Mouse (Mus musculus) CH12.LX (cell line): ENCODE data around the gene Ube2z. TPM values are rescaled to one million over a fixed set of nuclear protein-coding genes. Genes with fewer than 3 reads are reported as not detected.

Experiments used
- DNase-seq: peaks from one replicate; pipeline ENCODE4 v3.0.0-alpha.2; 2013; ENCODE audit errors: extremely low read depth
- H3K27ac ChIP-seq: 2 replicates; pipeline ENCODE4 v1.5.1; 2012; ENCODE audit warnings: low read depth, mild to moderate bottlenecking, control low read depth, moderate library complexity; ENCODE audit not compliant: insufficient read depth
- H3K27me3 ChIP-seq: replicated peaks from 2 replicates; pipeline ENCODE3; 2012; ENCODE audit warnings: inconsistent platforms
- H3K36me3 ChIP-seq, 2 experiments: replicated peaks in 1 of 2; 2 replicates each; pipeline versions ENCODE3 to v1.6.1; 2012; ENCODE audit warnings: inconsistent platforms in 1 of 2, low read length in 1 of 2, mild to moderate bottlenecking in 1 of 2, mixed read lengths in 1 of 2, moderate library complexity in 1 of 2; ENCODE audit not compliant: control insufficient read depth in 1 of 2, insufficient read depth in 1 of 2
- H3K4me1 ChIP-seq, 2 experiments: 2 replicates each; pipeline ENCODE4 v1.6.1; 2012; ENCODE audit warnings: inconsistent platforms in 1 of 2, moderate library complexity in 1 of 2; ENCODE audit not compliant: insufficient read depth in 2 of 2, control insufficient read depth in 1 of 2
- H3K4me2 ChIP-seq: 2 replicates; pipeline ENCODE4 v1.6.1; 2012; ENCODE audit warnings: low read depth, mild to moderate bottlenecking, control low read depth; ENCODE audit not compliant: poor library complexity, insufficient read depth, severe bottlenecking
- H3K4me3 ChIP-seq, 3 experiments: fragments of 150-350 bp in 1 of 3; sonication (generic) in 1 of 3; replicated peaks in 1 of 3; 2 replicates each; pipeline versions ENCODE3 to v1.5.1; 2011 to 2012; ENCODE audit warnings: low read depth in 2 of 3, low read length in 2 of 3, mild to moderate bottlenecking in 2 of 3, moderate library complexity in 2 of 3, control low read depth in 1 of 3, improper control_type of control experiment in 1 of 3, inconsistent platforms in 1 of 3, mixed read lengths in 1 of 3; ENCODE audit not compliant: poor library complexity in 1 of 3
- H3K79me2 ChIP-seq: replicated peaks from 2 replicates; pipeline ENCODE4 v1.6.1; 2012; ENCODE audit warnings: mild to moderate bottlenecking, moderate library complexity; ENCODE audit not compliant: control insufficient read depth, poor library complexity, insufficient read depth, severe bottlenecking; ENCODE audit errors: extremely low read depth
- H3K9ac ChIP-seq: 2 replicates; pipeline ENCODE4 v1.6.1; 2012; ENCODE audit warnings: low read depth, mild to moderate bottlenecking, control low read depth, moderate library complexity; ENCODE audit not compliant: insufficient read depth
- H3K9me3 ChIP-seq: replicated peaks from 2 replicates; pipeline ENCODE3; 2012; ENCODE audit warnings: low read length, inconsistent platforms, mixed read lengths
- BHLHE40 ChIP-seq: IDR thresholded peaks from 2 replicates; pipeline ENCODE4 v1.6.1; 2011; ENCODE audit warnings: mild to moderate bottlenecking, low read depth, low read length, improper control_type of control experiment
- CHD1 ChIP-seq: IDR thresholded peaks from 2 replicates; pipeline ENCODE4 v1.6.1; 2012; ENCODE audit warnings: low read depth, low read length, improper control_type of control experiment, inconsistent platforms
- CHD2 ChIP-seq: IDR thresholded peaks from 2 replicates; pipeline ENCODE4 v1.6.1; 2011; ENCODE audit warnings: low read length, improper control_type of control experiment
- CTCF ChIP-seq, 2 experiments: IDR thresholded peaks in 1 of 2; conservative IDR thresholded peaks in 1 of 2; 2 replicates each; pipeline ENCODE4 v1.5.1; 2011 to 2012; ENCODE audit warnings: low read depth in 2 of 2, low read length in 2 of 2, improper control_type of control experiment in 1 of 2, inconsistent platforms in 1 of 2, mild to moderate bottlenecking in 1 of 2, moderate library complexity in 1 of 2
- ETS1 ChIP-seq: conservative IDR thresholded peaks from 2 replicates; pipeline ENCODE4 v1.6.1; 2012; ENCODE audit warnings: low read depth, mild to moderate bottlenecking, inconsistent platforms, low read length, improper control_type of control experiment, moderate library complexity
- IRF4 ChIP-seq: IDR thresholded peaks from 2 replicates; pipeline ENCODE4 v1.6.1; 2014; ENCODE audit warnings: low read depth, mild to moderate bottlenecking, inconsistent platforms, low read length, improper control_type of control experiment
- JUN ChIP-seq: IDR thresholded peaks from 2 replicates; pipeline ENCODE4 v1.6.1; 2011; ENCODE audit warnings: low read depth, mild to moderate bottlenecking, low read length, improper control_type of control experiment, moderate library complexity; ENCODE audit not compliant: insufficient read depth
- MAFK ChIP-seq: IDR thresholded peaks from 2 replicates; pipeline ENCODE4 v1.6.1; 2011; ENCODE audit warnings: low read length, improper control_type of control experiment; ENCODE audit not compliant: insufficient replicate concordance
- MAX ChIP-seq: IDR thresholded peaks from 2 replicates; pipeline ENCODE4 v1.6.1; 2011; ENCODE audit warnings: low read length, improper control_type of control experiment
- MXI1 ChIP-seq: IDR thresholded peaks from 2 replicates; pipeline ENCODE4 v1.6.1; 2011; ENCODE audit warnings: mild to moderate bottlenecking, low read depth, low read length, improper control_type of control experiment
- MYC ChIP-seq: IDR thresholded peaks from 2 replicates; pipeline ENCODE4 v1.6.1; 2011; ENCODE audit warnings: low read depth, mild to moderate bottlenecking, improper control_type of control experiment, low read length
- NELFE ChIP-seq: IDR thresholded peaks from 2 replicates; pipeline ENCODE4 v1.6.1; 2011; ENCODE audit warnings: low read depth, low read length, improper control_type of control experiment
- PAX5 ChIP-seq: IDR thresholded peaks from 2 replicates; pipeline ENCODE4 v1.6.1; 2012; ENCODE audit warnings: low read length, inconsistent platforms, mixed read lengths
- POLR2A ChIP-seq: IDR thresholded peaks from 2 replicates; pipeline ENCODE4 v1.6.1; 2011; ENCODE audit warnings: low read depth, mild to moderate bottlenecking, improper control_type of control experiment, low read length
- POLR2AphosphoS2 ChIP-seq: IDR thresholded peaks from 2 replicates; pipeline ENCODE4 v1.6.1; 2011; ENCODE audit warnings: low read depth, low read length, improper control_type of control experiment
- RAD21 ChIP-seq: IDR thresholded peaks from 2 replicates; pipeline ENCODE4 v1.6.1; 2011; ENCODE audit warnings: low read depth, mild to moderate bottlenecking, low read length, improper control_type of control experiment, moderate library complexity
- SIN3A ChIP-seq: IDR thresholded peaks from 2 replicates; pipeline ENCODE4 v1.6.1; 2012; ENCODE audit warnings: low read length, improper control_type of control experiment, inconsistent platforms
- SMC3 ChIP-seq: IDR thresholded peaks from 2 replicates; pipeline ENCODE4 v1.6.1; 2011; ENCODE audit warnings: low read depth, low read length, improper control_type of control experiment
- TBP ChIP-seq: conservative IDR thresholded peaks from 2 replicates; pipeline ENCODE4 v1.6.1; 2011; ENCODE audit warnings: low read depth, low read length, improper control_type of control experiment
- USF2 ChIP-seq: conservative IDR thresholded peaks from 2 replicates; pipeline ENCODE4 v1.6.1; 2011; ENCODE audit warnings: low read depth, low read length, improper control_type of control experiment
- ZC3H11A ChIP-seq: IDR thresholded peaks from 2 replicates; pipeline ENCODE4 v1.6.1; 2012; ENCODE audit warnings: low read depth, mild to moderate bottlenecking, inconsistent platforms, low read length, improper control_type of control experiment
- ZKSCAN1 ChIP-seq: IDR thresholded peaks from 2 replicates; pipeline ENCODE4 v1.6.1; 2012; ENCODE audit warnings: low read depth, inconsistent platforms, low read length, improper control_type of control experiment, borderline replicate concordance
- ZMIZ1 ChIP-seq: IDR thresholded peaks from 2 replicates; pipeline ENCODE4 v1.6.1; 2012; ENCODE audit warnings: low read depth, mild to moderate bottlenecking, inconsistent platforms, low read length, improper control_type of control experiment
- ZNF384 ChIP-seq: IDR thresholded peaks from 2 replicates; pipeline ENCODE4 v1.6.1; 2012; ENCODE audit warnings: low read depth, low read length, improper control_type of control experiment, inconsistent platforms
- dilution Hi-C: fragments of 300-500 bp; cut with MboI; formaldehyde crosslinking; loops from 2 replicates; pipeline ENCODE4 v1.14.3; 2020; ENCODE audit warnings: low sequenced_read_pairs; ENCODE audit not compliant: extremely low pct_unique_long_range_greater_than_20kb, extremely low pct_ligation_motif_present
- in situ Hi-C: fragments of 300-500 bp; cut with MboI; formaldehyde crosslinking; loops from 3 replicates; pipeline ENCODE4 v1.14.3; 2019; ENCODE audit warnings: low sequenced_read_pairs, low pct_ligation_motif_present, low pct_unique_long_range_greater_than_20kb, mixed read lengths
- polyA plus RNA-seq: library from polyadenylated mRNA; unstranded; fragments of >175 nt; gene quantifications from 2 replicates; pipeline ENCODE4 v1.2.1, GENCODE M21; 2012; ENCODE audit warnings: low read depth; ENCODE audit not compliant: insufficient read length
- total RNA-seq, 2 experiments: library from RNA; depleted of rRNA; stranded (reverse); fragments of 300-350 nt in 1 of 2; fragments of >200 nt in 1 of 2; gene quantifications; 2 replicates each; pipeline ENCODE4 v1.2.3; 2012 to 2014

Ube2z gene
- total and polyA plus RNA-seq, 3 experiments = 51.3 to 67.8 (median 64.2) TPM

- no peak overlapping the region for H3K9ac ChIP-seq
These were observed 18.4 kb downstream of the Ube2z start for GRCm38 (mm10) chr11:96046793-96047192.

GRCm38 (mm10) chr11:96046028-96046427, 19.2 kb downstream of the Ube2z start:
- Histone ChIP-seq H3K4me3 (no peak overlapping the region), H3K4me2 (no peak overlapping the region), H3K79me2 (0 out of 2 replicates have a peak, but pooled peaks cover 2% of the 10 kb centered on the region), H3K4me1 (peaks cover 14 to 73% of the 10 kb centered on the region in 2 experiments), H3K36me3 (peaks cover 50 to 86% of the 10 kb centered on the region in 2 experiments), H3K9me3 (no peaks in the 10 kb centered on the region), H3K27me3 (no peaks in the 10 kb centered on the region), H3K9ac (no peak overlapping the region), H3K27ac (peak overlapping the region; percentile 50)
- no peak for DNase-seq
- in situ Hi-C loops = no loop called here
- no peak for TF ChIP-seq MAX
- TF ChIP-seq CHD1 = 0 out of 2 replicates have a peak, but pooled peaks have one; percentile 51
- TF ChIP-seq USF2 = no peak
- TF ChIP-seq SIN3A = no peak
- no peak for TF ChIP-seq ZNF384
- no peak for TF ChIP-seq MXI1
- TF ChIP-seq SMC3 = no peak
- TF ChIP-seq JUN = no peak
- peak; percentile 52; the same call in 1 of the 2 replicates for TF ChIP-seq BHLHE40
- dilution Hi-C loops = no loop called here

More at GRCm38 (mm10) chr11:96046793-96047192, 18.4 kb downstream of the Ube2z start:
- Histone ChIP-seq H3K27ac (peak overlapping the region; percentile 76), H3K27me3 (no peaks in the 10 kb centered on the region), H3K4me2 (no peak overlapping the region), H3K36me3 (peaks cover 54 to 88% of the 10 kb centered on the region in 2 experiments), H3K4me1 (peaks cover 14 to 77% of the 10 kb centered on the region in 2 experiments), H3K4me3 (no peak overlapping the region), H3K9me3 (no peaks in the 10 kb centered on the region), H3K79me2 (0 out of 2 replicates have a peak, but pooled peaks cover 2% of the 10 kb centered on the region)
- dilution Hi-C loops = no loop called here
- no peak for TF ChIP-seq NELFE
- no peak for TF ChIP-seq SIN3A
- peak; percentile 21; the same call in 1 of the 2 replicates for TF ChIP-seq POLR2AphosphoS2
- in situ Hi-C loops = no loop called here
- no peak for DNase-seq

GRCm38 (mm10) chr11:96044803-96045567, 20.2 kb downstream of the Ube2z start:
- peaks cover 47 to 82% of the 10 kb centered on the region in 2 experiments for H3K36me3 ChIP-seq
- H3K79me2 ChIP-seq = no peaks in the 10 kb centered on the region
- DNase-seq = peak; percentile 66
- peak overlapping the region; percentile 78 for H3K27ac ChIP-seq
- no peaks in the 10 kb centered on the region for H3K27me3 ChIP-seq
- in situ Hi-C loops = no loop called here
- H3K4me1 ChIP-seq = peaks cover 14 to 67% of the 10 kb centered on the region in 2 experiments
- no peaks in the 10 kb centered on the region for H3K9me3 ChIP-seq
- no peak overlapping the region for H3K4me2 ChIP-seq
- dilution Hi-C loops = no loop called here
- no peak overlapping the region for H3K9ac ChIP-seq
- H3K4me3 ChIP-seq = no peak overlapping the region
- TF ChIP-seq ZMIZ1 = peak; percentile 56; the same call in 1 of the 2 replicates
- no peak for TF ChIP-seq PAX5
- TF ChIP-seq BHLHE40 = peak; percentile 83
- no peak for TF ChIP-seq RAD21
- no peak for TF ChIP-seq MAX
- no peak for TF ChIP-seq SIN3A
- TF ChIP-seq ZNF384 = peak; percentile 96
- TF ChIP-seq NELFE = no peak
- no peak for TF ChIP-seq TBP
- no peak for TF ChIP-seq ZC3H11A
- no peak for TF ChIP-seq CHD1
- no peak for TF ChIP-seq MYC
- no peak for TF ChIP-seq ZKSCAN1
- peak; percentile 71 for TF ChIP-seq JUN
- TF ChIP-seq MAFK = no peak
- TF ChIP-seq CHD2 = no peak
- no peak for TF ChIP-seq CTCF (conservative IDR thresholded peaks at IDR 0.05 in 1 of 2, IDR thresholded peaks at IDR 0.05 in 1 of 2; ENCODE audit: low read depth in 2 of 2, low read length in 2 of 2)
- TF ChIP-seq POLR2A = no peak
- TF ChIP-seq IRF4 = peak; percentile 95
- peak; percentile 64; the same call in 1 of the 2 replicates for TF ChIP-seq ETS1
